Mouse (Mus musculus) frontal cortex, postnatal 14 days (tissue): ENCODE results near the gene Fam155a.
A peak's percentile ranks its signal among the peaks of the same experiment; 100 is the strongest.

Source experiments
- DNase-seq, 2 experiments: peaks; one replicate each; pipeline ENCODE4 v3.0.0; 2022; ENCODE audit warnings: low spot score in 2 of 2

The Fam155a gene

DNA sequence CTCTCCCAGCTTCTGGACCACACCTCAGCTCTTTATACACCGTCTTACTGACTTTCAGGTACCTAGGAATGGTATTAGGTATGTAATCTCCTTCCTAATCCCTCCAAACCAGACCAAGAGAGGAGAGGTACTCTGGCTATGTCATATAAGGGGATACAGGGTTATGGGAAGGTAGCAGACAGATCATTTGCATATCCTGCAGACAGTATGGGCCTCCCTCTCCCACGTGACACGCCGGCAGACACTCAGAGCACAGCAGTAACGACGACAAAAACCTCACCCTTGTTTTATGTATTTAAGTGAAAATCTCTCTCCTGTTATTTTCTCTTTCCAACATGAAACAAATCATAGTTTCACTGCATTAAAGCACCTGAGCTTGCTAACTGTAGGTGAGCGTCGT lies 496.8 kb downstream of the Fam155a start:
- no peak for DNase-seq

DNA sequence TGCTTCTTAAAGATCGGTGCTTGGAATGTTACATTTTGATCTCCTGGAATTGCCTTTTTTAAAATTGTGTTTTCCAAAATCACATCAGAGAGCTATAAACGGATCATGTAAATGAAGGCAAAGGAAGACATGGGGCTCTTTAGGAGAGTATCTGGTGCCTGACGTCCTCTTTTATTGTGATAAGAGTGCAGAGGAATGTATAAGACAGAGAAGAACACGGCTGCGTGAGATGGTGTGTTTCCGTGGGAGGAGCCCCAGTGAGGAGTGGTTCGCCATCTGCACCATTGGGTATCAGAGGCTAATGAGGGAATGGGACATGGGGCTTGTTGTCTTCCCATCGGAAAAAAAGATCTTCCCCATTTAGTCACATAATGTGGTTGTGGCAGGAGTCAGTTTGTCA lies 506.6 kb downstream of the Fam155a start:
- DNase-seq = no peak

DNA sequence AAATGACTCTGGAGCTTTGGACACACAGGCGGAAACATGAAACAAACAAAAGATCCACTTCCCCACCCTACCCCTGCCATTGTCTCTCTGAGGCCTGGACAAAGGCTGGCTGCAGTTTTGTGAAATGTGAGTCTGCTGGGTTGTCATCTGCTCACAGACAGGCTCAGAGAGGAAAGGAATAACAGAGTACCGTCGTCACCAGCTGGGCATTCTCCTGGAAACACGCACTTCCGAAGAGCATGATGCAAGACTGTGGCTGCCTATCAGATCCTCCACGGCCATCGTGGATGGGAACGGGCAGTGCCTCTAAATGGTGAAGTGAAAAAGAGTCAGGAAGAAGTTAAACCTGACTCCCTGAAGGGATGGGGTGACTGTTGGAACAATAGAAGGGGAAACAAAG lies 509.4 kb downstream of the Fam155a start:
- no peak for DNase-seq

DNA sequence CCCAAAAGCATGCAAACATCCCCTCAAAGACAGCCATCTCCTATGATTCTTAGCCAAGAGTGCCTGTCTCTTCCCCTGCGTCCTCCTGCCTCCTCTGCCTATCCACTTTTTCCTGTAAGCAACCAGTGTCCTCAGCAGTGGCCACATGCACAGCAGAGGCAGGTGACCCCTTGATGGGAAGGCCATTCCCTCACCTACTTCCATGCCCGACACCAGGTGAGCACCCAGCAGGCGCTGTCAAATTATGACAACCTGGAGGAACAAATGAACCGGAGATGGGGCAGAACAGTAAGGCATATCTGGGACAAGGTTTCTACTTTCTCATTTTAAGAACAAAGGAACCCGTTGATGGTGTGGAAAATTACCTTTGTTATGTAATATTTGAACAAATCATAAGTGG lies 515.6 kb downstream of the Fam155a start:
- DNase-seq = no peak

DNA sequence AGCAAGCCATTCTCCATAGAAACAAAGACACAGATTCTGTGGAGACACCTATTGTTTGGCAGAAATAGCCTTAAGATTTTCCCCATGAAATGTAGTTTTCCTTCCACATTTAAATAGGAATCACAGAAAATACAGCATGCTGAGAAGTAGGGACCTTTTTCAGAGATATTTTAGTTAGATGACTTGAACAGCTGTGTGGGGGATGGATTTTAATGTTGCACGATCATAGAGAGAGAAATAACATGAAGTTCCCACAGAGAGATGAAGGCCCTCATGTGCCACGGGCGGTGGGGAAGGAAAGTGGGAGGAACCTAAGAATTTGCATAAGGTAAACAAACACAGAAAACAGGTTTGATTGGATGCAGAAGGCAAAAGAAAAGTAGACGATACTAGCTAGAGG lies 518.0 kb downstream of the Fam155a start:
- DNase-seq = no peak

DNA sequence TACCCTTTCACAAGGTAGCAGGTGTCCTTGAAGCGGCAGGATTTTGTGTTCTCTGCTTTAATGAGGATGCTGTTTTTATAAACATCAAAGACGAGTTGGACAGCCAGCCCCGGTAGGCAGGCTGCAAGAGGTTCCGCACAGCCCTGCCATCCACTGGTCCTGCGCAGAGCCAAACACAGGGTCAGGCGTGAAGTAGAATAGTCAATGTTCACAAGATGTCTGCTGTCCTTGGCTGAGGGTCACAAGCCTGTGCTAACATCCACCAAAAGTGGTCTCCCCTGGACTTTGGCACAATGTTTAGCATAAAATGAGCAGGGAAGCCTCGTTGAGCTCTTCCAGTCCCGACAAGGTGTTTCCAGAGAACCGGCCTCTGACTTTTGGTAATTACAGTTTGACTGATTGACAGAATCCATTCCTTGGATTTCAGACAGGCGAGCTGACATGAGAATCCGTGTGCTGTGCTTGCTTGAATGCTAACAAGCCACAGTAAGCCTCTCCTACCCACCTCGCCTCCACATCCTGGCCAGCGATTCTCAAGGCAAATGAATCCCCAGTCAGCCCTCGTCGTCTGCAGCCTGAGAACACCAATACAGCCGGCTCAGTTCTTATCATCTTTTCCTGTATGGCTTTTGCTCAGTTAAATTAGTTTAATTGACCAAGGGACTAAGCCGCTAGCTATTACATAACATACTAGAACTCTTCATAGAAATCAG lies 522.7 kb downstream of the Fam155a start:
- no peak for DNase-seq

DNA sequence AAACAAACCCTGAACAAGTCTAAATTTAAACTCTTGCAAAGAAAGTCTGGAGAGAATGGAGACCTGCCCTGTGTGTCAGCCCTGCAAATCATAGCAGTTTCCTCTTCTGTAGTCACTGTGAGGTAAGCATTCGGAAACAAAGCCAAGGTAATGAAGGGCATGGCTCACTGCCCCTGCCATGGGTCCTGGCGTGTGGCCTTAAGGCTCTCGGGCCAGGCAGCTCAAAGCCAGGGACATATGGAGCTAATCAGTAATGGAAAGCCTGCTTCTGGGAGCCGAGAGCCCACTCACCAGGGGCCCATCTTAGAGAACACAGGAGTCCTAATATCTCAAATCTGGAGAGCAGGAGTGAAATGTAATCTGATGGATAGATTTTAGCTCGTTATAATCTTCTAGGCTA lies 525.0 kb downstream of the Fam155a start:
- DNase-seq = no peak

DNA sequence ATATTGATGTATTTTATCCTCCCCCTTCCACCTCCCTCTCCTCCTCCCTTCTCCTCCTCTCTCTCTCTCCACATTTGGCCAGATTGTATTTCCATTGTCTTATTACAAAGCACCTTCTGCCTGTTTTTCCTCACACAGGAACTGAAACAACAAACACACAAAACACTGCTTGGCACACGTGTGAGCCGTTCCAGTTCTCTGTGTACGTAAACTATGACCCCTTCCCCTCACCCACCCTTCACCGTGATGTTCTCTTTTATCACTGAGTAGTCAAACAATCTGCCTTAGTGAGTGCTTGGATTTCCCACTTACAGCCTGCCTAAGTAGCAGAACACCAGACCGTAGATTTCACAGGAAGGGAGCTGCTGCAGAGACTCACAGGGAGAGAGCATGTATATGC lies 530.0 kb downstream of the Fam155a start:
- DNase-seq = no peak

DNA sequence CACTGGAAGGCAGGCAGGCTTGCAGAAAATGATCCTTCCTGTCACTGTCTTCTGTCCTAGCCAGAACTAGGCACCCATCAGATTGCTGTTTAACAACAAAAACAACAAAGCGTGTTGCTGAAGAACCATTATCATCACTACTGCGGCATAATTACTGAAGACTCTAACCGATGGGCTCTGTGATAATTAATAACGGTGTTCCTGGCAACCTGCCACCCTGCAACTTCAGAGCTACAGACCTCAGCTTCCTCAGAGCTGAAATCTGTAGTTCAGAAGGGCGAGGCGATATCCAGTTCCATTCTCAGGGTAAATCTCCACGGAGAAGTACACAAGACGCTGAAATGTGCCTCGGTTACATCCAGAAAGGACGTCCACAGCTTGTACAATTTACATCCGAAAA lies 531.2 kb downstream of the Fam155a start:
- no peak for DNase-seq

DNA sequence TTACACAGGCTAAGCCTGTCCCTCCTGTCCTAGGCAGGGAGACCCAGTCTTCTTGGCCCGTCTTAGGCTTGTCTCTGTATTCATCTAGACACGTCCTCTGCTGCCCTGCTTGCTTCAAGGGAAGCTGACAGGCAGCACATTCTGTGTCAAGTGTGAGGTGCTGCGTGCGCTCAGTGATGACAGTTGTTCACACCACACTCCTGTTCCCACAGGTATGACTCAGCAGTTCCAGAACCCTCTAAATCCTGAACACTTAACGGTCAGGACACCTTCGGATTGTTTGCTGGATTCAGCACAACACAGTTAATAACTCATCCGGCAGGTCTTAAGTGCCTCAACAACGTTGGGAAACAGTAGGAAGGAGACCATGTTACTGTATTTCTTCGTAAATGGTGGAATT lies 532.0 kb downstream of the Fam155a start:
- DNase-seq = no peak

DNA sequence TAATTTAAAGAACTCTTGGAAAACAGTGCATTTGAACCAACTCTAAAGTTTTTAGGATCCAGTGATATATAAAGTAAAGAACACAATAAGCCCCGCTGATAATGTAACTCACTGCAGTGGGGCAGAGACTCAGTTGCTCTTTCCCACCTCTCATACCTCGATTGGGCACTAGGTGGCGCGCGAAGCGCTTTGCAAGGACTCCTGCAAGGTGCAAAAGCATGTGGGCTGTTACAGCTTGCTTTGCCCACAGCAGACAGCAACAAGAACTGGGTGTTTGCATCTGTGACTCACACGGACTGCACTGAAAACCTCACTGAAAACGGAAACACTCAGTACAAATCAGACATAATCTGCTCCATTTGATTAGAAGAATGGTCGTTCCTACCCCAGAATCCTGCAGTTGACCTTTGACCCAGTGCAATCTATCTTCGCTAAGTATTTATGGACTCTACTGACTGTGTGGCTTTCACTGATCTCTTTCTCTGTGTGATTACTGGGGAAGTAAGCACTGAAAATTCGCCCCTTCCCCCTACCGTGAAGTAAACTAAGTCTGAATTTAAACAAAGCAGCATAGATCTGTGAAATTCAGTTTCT lies 537.5 kb downstream of the Fam155a start:
- DNase-seq = peak; percentile 85 to 96

DNA sequence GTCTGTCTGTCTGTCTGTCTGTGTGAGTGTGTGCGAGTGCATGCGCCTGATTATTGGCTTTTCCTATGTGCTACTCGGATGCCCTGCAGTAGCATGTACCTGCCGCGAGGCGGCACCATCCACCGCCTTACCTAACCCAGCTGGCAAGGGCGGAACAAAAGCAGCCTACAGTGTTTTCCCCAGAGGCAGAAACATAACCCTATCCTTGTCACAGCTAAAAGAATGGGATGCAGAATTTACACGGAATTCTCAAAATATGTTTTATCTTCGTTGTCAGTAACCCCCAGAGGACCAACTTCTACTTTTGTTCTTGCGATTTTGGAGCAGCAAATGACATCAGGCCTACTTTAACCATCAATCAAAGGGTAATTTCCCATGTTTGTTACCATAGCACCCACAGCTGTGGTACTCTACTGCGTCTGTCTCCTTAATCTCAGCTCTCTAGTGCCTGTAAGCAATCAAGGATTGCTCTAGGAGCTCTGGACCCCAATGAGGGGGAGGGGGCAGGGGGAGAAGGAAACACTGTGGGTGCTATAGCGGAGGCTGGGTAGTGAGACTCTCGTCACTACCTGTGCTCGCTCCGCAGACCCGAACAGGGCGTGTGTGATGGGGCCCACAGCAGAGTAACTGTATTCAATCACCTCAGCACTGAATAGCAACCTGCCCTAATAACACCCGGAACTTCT lies 543.0 kb downstream of the Fam155a start:
- DNase-seq = peak; percentile 61 to 65

DNA sequence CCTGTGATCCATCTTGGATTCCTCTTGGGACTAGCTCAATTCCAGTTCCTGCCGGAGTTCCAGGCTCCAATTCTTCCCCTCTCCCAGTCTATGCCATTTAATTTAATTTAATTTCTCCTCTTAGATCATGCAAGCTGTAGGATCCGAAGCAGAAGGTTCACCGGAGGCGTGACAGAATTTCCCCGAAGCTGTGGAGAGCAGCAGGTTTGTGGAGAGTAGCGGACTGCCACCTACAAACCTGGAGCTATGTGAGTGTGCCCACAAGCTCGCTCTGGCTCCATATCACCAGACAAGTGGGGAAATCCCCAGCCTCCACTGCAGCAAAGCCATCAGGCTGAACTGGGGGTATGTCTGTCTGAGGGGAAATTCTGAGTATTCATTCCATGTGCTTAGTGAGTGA lies 544.2 kb downstream of the Fam155a start:
- peak in 1 of 2 experiments; percentile 55 for DNase-seq

DNA sequence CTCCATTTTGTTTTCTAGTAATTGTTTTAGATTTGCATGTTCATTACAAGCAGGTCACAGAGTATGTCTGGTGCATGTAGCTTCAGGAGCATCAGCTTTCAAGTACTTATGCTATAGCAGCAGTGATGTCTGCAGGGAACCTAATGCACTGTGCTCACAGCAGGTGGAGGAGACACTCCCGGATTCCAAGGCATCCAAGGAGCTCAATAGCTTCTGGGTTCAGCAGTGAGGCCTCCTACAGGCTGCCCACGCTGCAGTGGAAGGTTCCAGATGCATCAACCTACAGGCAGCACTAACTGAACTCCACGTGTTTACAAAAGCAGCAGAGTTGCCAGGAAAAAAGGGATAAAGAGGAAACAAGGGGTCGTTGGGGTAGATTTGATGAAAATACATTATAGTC lies 559.2 kb downstream of the Fam155a start:
- DNase-seq = no peak

DNA sequence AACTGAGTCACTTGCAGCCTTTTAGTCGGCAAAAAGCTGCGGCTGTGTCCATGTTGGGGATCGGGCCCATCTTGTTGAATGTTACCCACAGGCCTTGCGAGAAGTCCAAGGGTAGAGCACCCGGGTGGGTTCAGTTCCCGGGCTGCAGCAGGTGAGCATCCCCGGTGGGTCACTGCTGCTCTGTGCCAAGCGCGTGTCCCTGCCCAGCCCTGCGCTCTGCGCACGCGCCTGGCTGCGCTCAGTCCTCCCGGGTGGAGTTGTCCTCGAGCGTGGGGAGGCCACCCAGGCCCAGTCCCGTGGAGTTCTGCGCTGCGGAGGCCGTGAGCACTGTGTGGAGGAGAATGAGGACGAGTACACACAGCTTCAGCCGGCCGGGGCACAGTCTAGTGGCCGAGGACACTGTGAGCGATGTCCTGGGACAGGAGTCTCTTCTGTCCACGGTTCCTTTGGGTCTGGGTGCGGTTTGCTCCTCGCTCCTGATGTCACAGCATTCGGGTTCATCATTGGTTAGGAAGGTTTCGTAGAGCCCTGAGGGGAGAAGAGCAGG lies 563.4 kb downstream of the Fam155a start:
- no peak for DNase-seq

DNA sequence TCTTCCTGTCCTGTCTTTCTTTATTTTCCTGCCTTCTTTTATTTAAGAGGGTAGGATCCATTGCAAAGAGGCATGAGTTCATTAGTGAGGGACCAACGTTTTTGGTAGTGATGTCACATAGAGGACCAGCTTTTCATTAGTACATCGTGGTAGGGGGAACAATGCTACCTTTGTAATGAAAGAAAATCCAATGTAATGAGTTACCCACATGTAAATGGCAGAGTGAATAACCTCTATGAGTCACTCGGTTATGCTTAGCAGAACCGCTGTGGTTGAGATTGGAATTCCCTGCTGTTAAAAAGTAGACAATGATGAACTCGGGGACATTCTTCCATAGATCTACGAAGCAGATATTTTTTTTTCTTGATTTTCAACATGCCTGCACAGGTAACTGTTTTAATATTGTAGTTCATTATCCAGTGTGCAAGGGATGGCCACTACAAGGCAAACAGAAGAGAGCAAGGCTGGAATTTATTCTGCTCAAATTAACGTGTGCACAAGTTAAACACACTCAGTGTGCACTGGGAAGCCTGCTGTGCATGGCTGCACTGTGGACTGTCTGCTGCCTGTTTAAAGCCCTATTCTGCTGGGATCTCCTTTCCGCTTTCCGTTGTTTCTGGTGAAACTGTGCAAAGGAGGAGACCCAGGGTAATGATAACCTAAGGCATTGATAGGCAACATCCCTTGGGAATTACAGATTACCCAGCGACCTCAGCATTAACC lies 566.5 kb downstream of the Fam155a start:
- DNase-seq = no peak

DNA sequence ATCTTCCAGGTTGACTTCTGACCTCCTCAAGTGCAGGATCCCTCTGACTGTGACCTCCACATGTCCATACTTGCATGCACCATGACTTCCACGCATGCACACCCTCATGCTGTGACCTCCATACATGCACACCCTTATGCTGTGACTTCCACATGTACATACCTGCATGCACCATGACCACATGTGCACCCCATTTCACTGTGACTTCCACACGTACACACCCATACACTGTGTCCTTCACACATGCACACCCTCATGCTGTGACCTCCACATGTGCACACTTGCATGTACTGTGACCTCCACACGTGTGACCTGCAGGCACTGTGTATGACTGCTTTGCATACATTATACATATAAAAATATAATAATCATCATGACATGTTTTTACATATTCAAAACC lies 570.9 kb downstream of the Fam155a start:
- no peak for DNase-seq

DNA sequence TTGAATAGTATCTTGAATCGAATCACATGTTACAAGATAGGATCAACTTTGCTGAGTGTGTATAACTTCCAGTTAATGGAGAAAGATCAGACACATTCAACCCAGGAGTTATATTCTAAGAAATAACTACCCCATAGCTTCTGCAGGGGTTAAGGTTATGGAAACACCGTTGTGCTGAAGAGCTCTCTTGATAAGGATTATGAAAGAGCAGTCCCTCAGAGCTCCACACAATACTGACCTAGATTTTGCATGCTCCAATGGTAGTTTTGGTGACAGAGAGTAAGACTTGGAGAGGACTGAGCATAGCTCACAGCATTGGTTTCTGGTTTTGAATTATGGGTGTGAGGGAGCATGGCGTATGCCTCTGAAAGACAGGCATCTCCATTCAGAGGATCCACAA lies 579.3 kb downstream of the Fam155a start:
- no peak for DNase-seq

DNA sequence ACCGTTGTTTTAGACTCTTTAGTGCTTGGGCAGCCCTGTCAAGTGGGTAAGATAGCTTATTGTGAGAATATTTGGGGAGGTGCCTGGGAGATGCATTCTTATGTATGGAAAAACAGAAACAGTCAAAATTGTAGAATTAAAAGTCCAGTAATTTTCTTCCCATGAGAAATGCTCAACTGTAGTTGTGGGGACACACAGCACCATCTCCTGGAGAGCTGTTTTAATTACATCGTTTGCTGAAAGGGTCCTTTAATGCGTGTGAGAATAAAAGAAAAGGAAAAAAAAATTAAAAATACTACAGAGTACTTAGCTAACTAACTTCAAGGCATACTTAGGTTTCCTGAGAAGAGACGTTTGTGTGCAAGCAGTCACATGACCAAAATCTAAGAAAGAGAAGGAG lies 582.3 kb downstream of the Fam155a start:
- DNase-seq = no peak

DNA sequence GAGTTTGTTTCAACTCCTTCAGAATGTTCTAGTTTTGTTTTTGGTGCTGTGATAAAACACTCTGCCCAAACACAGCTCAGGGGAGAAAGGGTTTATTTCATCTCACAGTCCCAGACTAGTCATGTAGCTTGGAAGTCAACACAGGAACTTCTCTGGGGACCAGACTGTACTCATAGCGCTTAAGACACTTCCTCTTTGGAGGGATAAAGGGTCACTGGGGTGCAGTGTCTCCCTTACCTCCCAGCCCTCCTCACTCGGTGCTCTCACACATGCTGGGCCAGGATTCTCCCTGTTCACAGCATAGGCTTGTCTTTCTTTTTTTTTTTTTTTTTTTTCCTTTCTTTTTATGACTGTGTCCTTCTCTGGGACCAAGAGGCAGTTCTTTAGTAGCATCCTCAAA lies 585.8 kb downstream of the Fam155a start:
- DNase-seq = no peak

DNA sequence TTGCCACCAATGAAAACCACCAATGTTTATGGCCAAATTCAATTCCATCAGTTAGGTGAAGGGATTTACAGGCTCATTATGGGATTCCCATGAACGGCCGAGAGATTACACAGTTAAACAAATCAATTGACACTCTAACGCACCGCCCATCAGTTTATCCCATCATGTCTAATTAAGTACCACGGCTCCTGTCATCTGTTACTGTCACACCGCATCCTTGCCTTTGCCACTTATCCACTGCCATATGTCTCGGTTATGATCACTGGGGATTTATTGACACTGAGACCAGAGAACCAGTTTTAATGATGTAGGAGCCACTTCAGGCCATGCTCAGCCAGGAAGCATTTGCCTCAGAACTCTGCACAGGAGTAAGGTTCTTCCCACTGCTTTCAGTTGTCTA lies 588.5 kb downstream of the Fam155a start:
- no peak for DNase-seq

DNA sequence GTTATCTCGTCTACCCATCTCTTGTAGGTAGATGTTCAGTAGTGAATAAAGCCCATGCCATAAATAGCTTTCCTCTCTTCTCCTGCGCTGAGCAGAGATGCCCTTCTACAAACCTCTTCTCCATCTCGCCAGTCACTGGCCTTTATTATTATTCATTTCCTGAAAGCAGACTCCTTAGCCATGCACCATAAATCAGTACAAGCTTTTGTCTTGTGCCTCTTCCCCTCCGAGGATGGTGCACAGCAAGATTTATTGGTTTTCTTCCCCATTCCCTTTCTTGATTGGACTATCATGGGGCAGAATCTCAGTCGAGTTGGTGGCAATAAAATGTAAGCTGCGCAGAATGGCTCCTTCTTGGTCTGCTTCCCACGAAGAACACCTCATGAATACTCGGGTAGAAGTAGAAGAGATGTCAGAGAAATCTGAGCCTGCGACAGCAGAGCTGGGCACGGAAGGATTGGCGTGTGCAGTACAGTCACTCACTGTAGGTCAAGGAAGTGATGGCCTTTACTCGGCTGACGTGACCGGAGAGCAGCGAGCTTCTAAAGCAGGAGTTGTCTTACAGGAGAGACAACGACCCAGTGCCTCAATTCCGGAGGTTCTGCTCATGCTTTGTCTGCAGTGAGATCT lies 590.2 kb downstream of the Fam155a start:
- DNase-seq = no peak
